Mouse (Mus musculus) spleen, postnatal 10 days (tissue): ENCODE data around the gene Serpinb9c.
"Not testable (repeated sequence)": the region's sequence is repeated elsewhere in the genome, so short reads cannot be mapped to it uniquely, and the experiment has no call there.

Source experiments
- DNase-seq, 2 experiments: peaks; one replicate each; pipeline ENCODE4 v3.0.0; 2021 to 2022; ENCODE audit warnings: low spot score in 2 of 2

Gene Serpinb9c

DNA sequence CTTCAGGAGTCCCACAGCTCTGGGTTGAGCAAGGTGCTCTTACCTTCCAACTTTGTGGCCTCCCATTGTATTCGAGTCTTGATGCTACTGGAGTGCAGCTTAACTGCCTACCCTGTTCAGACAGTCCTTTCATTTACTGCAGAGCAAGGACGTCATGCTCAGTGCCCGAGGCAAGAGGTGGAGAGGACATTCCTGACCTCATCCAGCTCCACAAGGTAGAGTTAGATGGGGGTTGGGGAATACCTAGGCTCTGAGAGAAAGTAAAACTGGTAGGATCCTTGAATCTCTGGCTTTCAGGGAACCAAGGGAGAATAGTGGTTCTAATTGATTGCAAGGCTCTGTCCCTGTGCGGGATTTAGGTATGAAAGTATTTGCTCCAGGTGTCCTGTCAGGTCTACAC lies at the start of gene Serpinb9c:
Serpinb9c (minus strand) TSS at position 101 of the 400 bp plus-strand sequence.
- DNase-seq, result no peak

DNA sequence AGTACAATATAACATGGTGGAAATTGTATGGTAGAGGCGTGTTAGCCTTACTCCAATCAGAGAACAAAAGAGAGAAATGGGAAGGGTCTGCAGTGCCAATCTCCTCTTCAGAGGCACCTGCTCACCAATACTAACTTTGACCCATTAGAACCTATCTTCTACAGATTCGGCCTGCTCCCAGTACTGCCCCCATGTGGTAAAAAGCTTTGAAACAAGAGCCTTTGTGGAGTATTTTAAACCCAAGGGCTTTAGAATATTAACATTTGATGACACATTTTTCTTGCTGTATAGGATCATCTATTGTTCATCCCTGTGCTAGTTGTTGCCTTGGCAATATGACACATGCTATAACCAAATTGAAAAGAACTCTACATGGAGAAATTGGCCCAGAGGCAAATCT lies 40.2 kb upstream of the Serpinb9c start:
- DNase-seq, result no peak

DNA sequence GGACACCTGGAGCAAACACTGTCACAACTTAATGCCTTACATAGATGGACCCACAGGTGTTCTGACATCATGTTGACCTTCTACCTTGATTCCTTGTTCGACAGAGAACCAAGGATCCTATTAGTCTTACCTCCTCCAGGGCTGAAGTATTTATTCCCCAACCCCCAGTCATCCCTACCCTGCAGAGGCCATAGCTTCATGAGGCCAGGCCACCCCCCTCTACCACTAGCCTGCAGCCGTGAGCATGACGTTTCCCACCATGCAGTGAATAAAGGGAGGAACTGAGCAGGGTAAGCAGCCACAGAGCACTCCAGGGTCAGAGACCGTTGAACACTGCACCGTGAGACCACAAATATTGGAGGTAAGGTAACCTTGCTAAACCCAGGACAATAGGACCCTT lies 33.1 kb upstream of the Serpinb9c start, which contains the start of gene Serpinb9d:
Serpinb9d (plus strand) TSS at position 301 of the 400 bp plus-strand sequence.
- no peak for DNase-seq

DNA sequence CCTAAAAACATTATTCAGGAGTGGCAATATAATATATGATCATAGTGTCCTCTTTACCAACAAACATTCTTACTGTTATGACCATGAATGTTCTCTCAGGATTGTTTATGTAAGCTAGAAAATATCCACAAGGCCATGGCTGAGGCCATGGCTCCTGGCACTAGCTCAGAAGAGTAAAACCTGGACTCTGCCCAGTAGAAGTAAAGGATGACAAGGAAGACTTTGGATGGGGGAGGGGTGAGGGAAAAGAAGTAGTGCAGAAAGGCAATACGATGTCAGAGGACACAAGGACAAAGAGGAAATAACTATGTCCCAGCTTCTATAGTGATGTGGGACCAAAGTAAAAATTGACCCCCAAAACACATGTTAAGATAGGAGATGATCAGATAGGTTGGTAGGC lies 30.9 kb upstream of the Serpinb9c start:
- not testable (repeated sequence) for DNase-seq

DNA sequence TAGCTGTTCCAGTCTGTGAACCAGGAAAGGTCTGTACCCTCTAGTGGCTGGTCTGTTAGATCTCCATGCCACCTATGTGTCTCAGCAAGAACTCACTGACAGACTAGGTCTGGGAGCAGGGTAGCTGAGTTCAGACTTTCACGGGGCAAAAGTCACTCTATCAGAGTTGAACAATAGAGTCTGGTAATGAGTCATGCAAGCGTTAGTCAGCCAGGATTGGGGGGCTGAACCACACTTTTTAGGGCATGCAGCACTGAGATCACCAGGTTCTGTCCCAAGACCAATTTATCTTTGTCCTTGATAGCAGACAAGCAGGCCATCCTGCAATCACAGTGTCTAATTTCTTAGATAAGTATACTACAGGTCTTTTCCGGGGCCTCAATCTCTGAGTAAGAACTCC lies 18.1 kb downstream of the Serpinb9c start:
- no peak for DNase-seq

DNA sequence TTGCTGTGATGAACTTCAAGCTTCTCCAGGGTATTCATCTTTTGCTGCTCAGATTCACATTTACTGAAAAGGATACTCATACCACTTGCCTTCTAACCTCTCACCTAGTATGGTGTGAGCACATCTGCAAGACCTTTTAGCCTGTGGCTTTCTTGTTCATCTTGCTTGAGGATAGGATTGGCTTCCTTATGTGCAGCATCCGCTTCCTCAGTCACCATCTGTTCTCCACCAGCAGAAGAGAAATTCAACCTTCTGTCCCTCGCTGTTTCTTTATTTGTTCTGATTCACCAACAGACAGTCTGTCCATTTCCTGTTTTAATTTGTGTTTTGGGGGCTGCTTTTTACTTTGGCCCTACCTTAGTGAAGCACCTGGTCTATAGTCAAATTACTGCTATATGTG lies 21.8 kb downstream of the Serpinb9c start:
- DNase-seq, result no peak

DNA sequence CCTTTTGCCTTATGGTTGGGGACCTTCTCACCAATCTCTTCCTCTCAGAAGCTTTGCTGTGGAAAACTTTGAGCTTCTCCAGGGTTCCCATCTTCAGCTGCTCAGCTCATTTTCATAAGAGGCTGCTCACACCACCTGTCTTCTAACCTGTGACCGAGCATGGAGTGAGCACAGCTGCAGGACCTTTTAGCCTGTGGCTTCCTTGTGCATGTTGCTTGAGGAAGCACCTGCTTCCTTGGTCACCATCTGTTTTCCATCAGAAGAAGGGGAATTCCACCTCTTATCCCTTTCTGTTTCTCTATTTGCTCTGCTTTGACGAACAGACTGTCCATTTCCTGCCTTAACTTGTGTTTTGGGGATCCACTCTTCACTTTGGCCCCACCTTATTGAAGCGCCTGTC lies 46.5 kb downstream of the Serpinb9c start:
- DNase-seq, result no peak

DNA sequence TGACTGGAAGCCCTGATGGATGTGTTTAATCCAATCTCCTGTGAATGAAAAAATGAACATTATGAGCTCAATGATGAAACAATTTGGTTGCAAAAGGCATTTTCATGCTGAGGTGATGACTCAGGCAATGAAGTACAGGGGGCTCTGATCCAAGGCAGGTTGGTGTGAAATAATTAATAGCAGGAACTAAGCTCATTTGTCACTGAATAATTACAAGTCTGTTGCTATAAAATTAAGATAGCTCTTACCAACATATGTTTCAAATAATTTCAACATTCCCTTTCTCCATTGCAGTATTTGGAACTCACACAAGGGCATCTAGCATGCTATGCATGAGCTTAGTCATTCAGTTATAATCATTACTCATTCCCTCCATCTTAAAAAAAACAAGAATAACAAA lies 53.9 kb downstream of the Serpinb9c start:
- DNase-seq, result no peak
